10 mouse cellular contexts compared by ENCODE assay signal in the genomic region with DNA sequence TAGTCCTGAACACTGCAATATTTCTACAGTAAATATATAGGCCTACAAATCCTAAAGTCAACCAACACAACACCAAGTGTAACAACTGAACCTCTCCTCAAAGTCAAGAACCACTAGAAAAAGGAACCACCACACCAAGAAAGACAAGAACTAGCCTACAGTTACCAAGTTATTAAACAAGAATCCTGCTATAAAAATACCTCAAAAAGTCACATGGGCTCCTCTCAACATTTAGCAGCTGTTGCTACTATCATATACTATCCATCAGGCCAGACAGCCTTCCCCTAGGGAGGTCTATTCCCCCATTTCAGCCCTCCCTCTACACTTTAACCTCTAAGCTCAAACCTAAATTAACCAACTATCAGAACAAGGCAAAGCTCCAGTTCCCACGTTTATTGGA. TPM values are rescaled to one million over a fixed set of nuclear protein-coding genes. Genes with fewer than 3 reads are reported as not detected.
A peak's percentile ranks its signal among the peaks of the same experiment; 100 is the strongest.
DNase-seq lines count a peak whose midpoint lies in the region; ATAC-seq lines count a peak whose summit lies in the region.
"Had no signal": no experiment of that assay in that cellular context is flagged by ENCODE, and none has a peak within 500 bp of the region (broad histone marks: within the 10 kb centered on the region; RNA-seq: fewer than 3 reads in every experiment).

No protein-coding gene starts in this region.

- no peak overlapping the region for H3K27ac ChIP-seq in heart, embryonic 14.5 days (replicated peaks in 1 of 2; ENCODE audit: control insufficient read depth in 1 of 2, insufficient read depth in 1 of 2, low read depth in 2 of 2, low read length in 2 of 2)
- no peak overlapping the region for H3K27ac ChIP-seq in hindbrain, embryonic 12.5 days
- no peak overlapping the region for H3K27ac ChIP-seq in midbrain, embryonic 11.5 days (ENCODE audit: low read depth, low read length)

- no peak for ATAC-seq in heart, embryonic 14.5 days (ENCODE audit: insufficient number of reproducible peaks, insufficient read depth, low FRiP score, low read depth)
- ATAC-seq in hindbrain, embryonic 12.5 days (ENCODE audit: low FRiP score): no peak
- ATAC-seq in midbrain, embryonic 11.5 days (ENCODE audit: low FRiP score): no peak
- no peak for ATAC-seq in cerebellum, adult (ENCODE audit: insufficient number of reproducible peaks, low FRiP score, low TSS enrichment)
- ATAC-seq: Patski had no signal

- H3K4me1 ChIP-seq in heart, embryonic 14.5 days (ENCODE audit: control insufficient read depth in 2 of 2, insufficient read depth in 2 of 2, low read length in 2 of 2): peaks cover 8 to 24% of the 10 kb centered on the region in 2 experiments
- peaks cover 12% of the 10 kb centered on the region for H3K4me1 ChIP-seq in hindbrain, embryonic 12.5 days
- H3K4me1 ChIP-seq in midbrain, embryonic 11.5 days (ENCODE audit: control insufficient read depth, insufficient read depth, low read length): peaks cover 10% of the 10 kb centered on the region

- H3K9ac ChIP-seq in heart, embryonic 14.5 days (ENCODE audit: low read length): peak overlapping the region; percentile 99
- peak overlapping the region; percentile 99 for H3K9ac ChIP-seq in hindbrain, embryonic 12.5 days
- H3K9ac ChIP-seq in midbrain, embryonic 11.5 days (ENCODE audit: low read length): peak overlapping the region; percentile 98

- intact Hi-C loops in heart, postnatal 14 days (cut with DNase I): loop anchor here (1.0 to 2.0 kb wide), 2 partner anchors 42 to 67 kb away; no protein-coding TSS in a partner anchor

- no peaks in the 10 kb centered on the region for H3K27me3 ChIP-seq in heart, embryonic 14.5 days (ENCODE audit: control insufficient read depth, insufficient read depth, low read length)
- no peaks in the 10 kb centered on the region for H3K27me3 ChIP-seq in hindbrain, embryonic 12.5 days
- H3K27me3 ChIP-seq in midbrain, embryonic 11.5 days (ENCODE audit: control insufficient read depth, insufficient read depth, low read length): no peaks in the 10 kb centered on the region
- H3K27me3 ChIP-seq: Patski had no signal

- peaks cover 52% of the 10 kb centered on the region for H3K36me3 ChIP-seq in heart, embryonic 14.5 days (ENCODE audit: control insufficient read depth, insufficient read depth, low read length)
- H3K36me3 ChIP-seq in hindbrain, embryonic 12.5 days: peaks cover 7% of the 10 kb centered on the region
- H3K36me3 ChIP-seq in midbrain, embryonic 11.5 days (ENCODE audit: control insufficient read depth, insufficient read depth, low read length): peaks cover 4% of the 10 kb centered on the region; the same call in 1 of the 2 replicates

- WGBS in heart, embryonic 14.5 days: 4% methylated on average over 1 of the region's 1 CpGs
- 6% methylated on average over 1 of the region's 1 CpGs for WGBS in hindbrain, embryonic 12.5 days
- 17% methylated on average over 1 of the region's 1 CpGs for WGBS in midbrain, embryonic 11.5 days

- DNase-seq in heart, postnatal 14 days: no peak
- DNase-seq in MEL-GATA-1-ER (ENCODE audit: extremely low read depth, low read depth): peak; percentile 20
- DNase-seq in midbrain, embryonic 11.5 days (ENCODE audit: low spot score, missing footprints): no peak
- no peak for DNase-seq in frontal cortex, postnatal 14 days (ENCODE audit: low spot score in 2 of 2)
- no peak for DNase-seq in adrenal gland, postnatal 36 days

- H3K4me3 ChIP-seq in heart, embryonic 14.5 days (ENCODE audit: control insufficient read depth in 1 of 2, insufficient read depth in 1 of 2, low read depth in 1 of 2, low read length in 2 of 2): peak overlapping the region in 1 of 2 experiments; percentile 99; a peak in 3 of 4 replicates
- peak overlapping the region; percentile 100 for H3K4me3 ChIP-seq in hindbrain, embryonic 12.5 days
- peak overlapping the region; percentile 100 for H3K4me3 ChIP-seq in midbrain, embryonic 11.5 days (ENCODE audit: low read depth, low read length)

- H3K4me2 ChIP-seq in heart, embryonic 14.5 days (ENCODE audit: low read length): peak overlapping the region; percentile 84
- H3K4me2 ChIP-seq in hindbrain, embryonic 12.5 days (replicated peaks): peak overlapping the region; percentile 77
- peak overlapping the region; percentile 82 for H3K4me2 ChIP-seq in midbrain, embryonic 11.5 days

- no peaks in the 10 kb centered on the region for H3K9me3 ChIP-seq in heart, embryonic 14.5 days (ENCODE audit: control insufficient read depth, low read length)
- no peaks in the 10 kb centered on the region for H3K9me3 ChIP-seq in hindbrain, embryonic 12.5 days (replicated peaks)
- H3K9me3 ChIP-seq in midbrain, embryonic 11.5 days (ENCODE audit: control insufficient read depth, low read length): no peaks in the 10 kb centered on the region

RNA-seq across cellular contexts. Expression of a gene that starts 2.3 kb away (rescaled TPM):
- 50.8 and 60.3 TPM in 2 replicates for polyA plus RNA-seq in heart, embryonic 14.5 days (2014; fragmentation: Nextera tagmentation; extraction: Ambion mirVana)
- total RNA-seq in heart, postnatal 14 days (2021): 10 to 100 TPM; 61.2 to 62.1 TPM
- 119 and 122 TPM in 2 replicates for polyA plus RNA-seq in hindbrain, embryonic 12.5 days (2016; fragmentation: Nextera tagmentation; extraction: Ambion mirVana)
- polyA plus RNA-seq in midbrain, embryonic 11.5 days (2014; fragmentation: Nextera tagmentation; extraction: Ambion mirVana): 132 and 142 TPM in 2 replicates
- 10 to 100 TPM; 80.5 to 84.8 TPM for total RNA-seq in adrenal gland, postnatal 36 days (2021)

RNA-seq across cellular contexts. Expression of a gene that starts 23.7 kb away (rescaled TPM):
- 0.94 TPM in 1 of 2 replicates, not detected in the other for polyA plus RNA-seq in heart, embryonic 14.5 days (2014; fragmentation: Nextera tagmentation; extraction: Ambion mirVana)
- 1 to 10 TPM; 1.2 to 2.0 TPM for total RNA-seq in heart, postnatal 14 days (2021)
- 1.0 and 1.5 TPM in 2 replicates for polyA plus RNA-seq in hindbrain, embryonic 12.5 days (2016; fragmentation: Nextera tagmentation; extraction: Ambion mirVana)
- polyA plus RNA-seq in midbrain, embryonic 11.5 days (2014; fragmentation: Nextera tagmentation; extraction: Ambion mirVana): 0.40 and 0.52 TPM in 2 replicates
- under 1 TPM in 1 of 2 experiments, not detected in 1; 0.73 TPM for total RNA-seq in adrenal gland, postnatal 36 days (2021)
- total RNA-seq: neutrophil, adult 5-6 weeks had no signal

RNA-seq across cellular contexts. Expression of a gene that starts 41.4 kb away (rescaled TPM):
- 30.4 and 30.6 TPM in 2 replicates for polyA plus RNA-seq in heart, embryonic 14.5 days (2014; fragmentation: Nextera tagmentation; extraction: Ambion mirVana)
- total RNA-seq in heart, postnatal 14 days (2021): 10 to 100 TPM; 27.1 to 29.1 TPM
- 24.8 and 26.5 TPM in 2 replicates for polyA plus RNA-seq in hindbrain, embryonic 12.5 days (2016; fragmentation: Nextera tagmentation; extraction: Ambion mirVana)
- polyA plus RNA-seq in midbrain, embryonic 11.5 days (2014; fragmentation: Nextera tagmentation; extraction: Ambion mirVana): 22.8 and 23.9 TPM in 2 replicates
- 10 to 100 TPM; 44.5 to 59.5 TPM for total RNA-seq in adrenal gland, postnatal 36 days (2021)
